Mouse (Mus musculus) forebrain, embryonic 14.5 days (tissue): Measurements from ENCODE around the gene Dach2. TPM values are rescaled to one million over a fixed set of nuclear protein-coding genes. Genes with fewer than 3 reads are reported as not detected.

Source experiments
- ATAC-seq: fragments of 200-750 bp; cut with Nextera tagmentation; 2 replicates; pipeline ENCODE4 v1.8.0; 2017; ENCODE audit warnings: mild to moderate bottlenecking, moderate library complexity
- DNase-seq: peaks from one replicate; pipeline ENCODE4 v3.0.0-alpha.2; 2015; ENCODE audit warnings: low spot score
- H3K27ac ChIP-seq: fragments of 300-500 bp; sonication (generic); 2 replicates; pipeline ENCODE4 v1.5.1; 2014; ENCODE audit warnings: low read depth, mild to moderate bottlenecking, control low read depth, low read length, moderate library complexity
- H3K27me3 ChIP-seq: fragments of 300-500 bp; sonication (generic); replicated peaks from 2 replicates; pipeline ENCODE4 v1.6.1; 2014; ENCODE audit warnings: low read length, control low read depth, mixed read lengths; ENCODE audit not compliant: control insufficient read depth, insufficient read depth
- H3K36me3 ChIP-seq: fragments of 300-500 bp; sonication (generic); 2 replicates; pipeline ENCODE4 v1.6.1; 2014; ENCODE audit warnings: low read length, control low read depth; ENCODE audit not compliant: control insufficient read depth, insufficient read depth
- H3K4me1 ChIP-seq: fragments of 300-500 bp; sonication (generic); 2 replicates; pipeline ENCODE4 v1.6.1; 2014; ENCODE audit warnings: antibody characterized with exemption, low read length, control low read depth; ENCODE audit not compliant: control insufficient read depth, insufficient read depth
- H3K4me2 ChIP-seq: fragments of 300-500 bp; sonication (generic); 2 replicates; pipeline ENCODE4 v1.6.1; 2014; ENCODE audit warnings: mild to moderate bottlenecking, control low read depth, low read length
- H3K4me3 ChIP-seq: fragments of 300-500 bp; sonication (generic); 2 replicates; pipeline ENCODE4 v1.5.1; 2014; ENCODE audit warnings: low read depth, low read length, control low read depth
- H3K9ac ChIP-seq: fragments of 300-500 bp; sonication (generic); 2 replicates; pipeline ENCODE4 v1.6.1; 2014; ENCODE audit warnings: mild to moderate bottlenecking, low read length, control low read depth, moderate library complexity
- H3K9me3 ChIP-seq: fragments of 300-500 bp; sonication (generic); replicated peaks from 2 replicates; pipeline ENCODE4 v1.6.1; 2016; ENCODE audit warnings: low read length, control low read depth, mixed read lengths; ENCODE audit not compliant: control insufficient read depth
- WGBS: fragments of 180-500 bp; shearing (Covaris S2); extraction: QIAGEN DNeasy Blood & Tissue Kit; methylation state at CpG from one replicate; pipeline ENCODE4 v1.1.7; 2014; 5-methylcytosine and 5-hydroxymethylcytosine counted together
- polyA plus RNA-seq: library from polyadenylated mRNA; unstranded; fragments of >200 nt; fragmentation: Nextera tagmentation; extraction: Ambion mirVana; gene quantifications from 2 replicates; pipeline ENCODE4 v1.2.1, GENCODE M21; 2014

Gene Dach2
- polyA plus RNA-seq, 1 experiment from 2014 or later: 4.2 TPM

GRCm38 (mm10) chrX:113826810-113827209, 529.5 kb downstream of the Dach2 start:
- 68% methylated on average over 1 of the region's 1 CpGs for WGBS
- H3K9ac ChIP-seq: no peak overlapping the region

GRCm38 (mm10) chrX:113833062-113833461, 535.8 kb downstream of the Dach2 start:
- Histone ChIP-seq H3K36me3 (no peaks in the 10 kb centered on the region), H3K27ac (no peak overlapping the region), H3K4me1 (no peaks in the 10 kb centered on the region), H3K4me3 (no peak overlapping the region), H3K27me3 (no peaks in the 10 kb centered on the region), H3K9me3 (no peaks in the 10 kb centered on the region), H3K4me2 (no peak overlapping the region), H3K9ac (no peak overlapping the region)
- 94% methylated on average over 1 of the region's 1 CpGs for WGBS
- ATAC-seq (no peak), DNase-seq (no peak)

More at GRCm38 (mm10) chrX:113826810-113827209, 529.5 kb downstream of the Dach2 start:
- H3K36me3 ChIP-seq: no peaks in the 10 kb centered on the region
- H3K27ac ChIP-seq: no peak overlapping the region
- H3K4me2 ChIP-seq: no peak overlapping the region
- no peak for DNase-seq
- no peak overlapping the region for H3K4me3 ChIP-seq
- no peaks in the 10 kb centered on the region for H3K27me3 ChIP-seq
- H3K4me1 ChIP-seq: no peaks in the 10 kb centered on the region
- no peaks in the 10 kb centered on the region for H3K9me3 ChIP-seq
- ATAC-seq: no peak

- ATAC-seq (no peak), DNase-seq (no peak)
- Histone ChIP-seq H3K27ac (no peak overlapping the region), H3K36me3 (no peaks in the 10 kb centered on the region), H3K4me2 (no peak overlapping the region), H3K4me3 (no peak overlapping the region), H3K9ac (no peak overlapping the region), H3K27me3 (no peaks in the 10 kb centered on the region), H3K4me1 (no peaks in the 10 kb centered on the region), H3K9me3 (no peaks in the 10 kb centered on the region)
- WGBS: 77% methylated on average over 2 of the region's 2 CpGs
Measured at GRCm38 (mm10) chrX:113867835-113868495, 570.7 kb downstream of the Dach2 start.

Other genes starting within 250 kb of the Dach2 start
- gene Chm, start 112.0 kb upstream of the Dach2 start, polyA plus RNA-seq: 17.9 and 19.5 TPM in 2 replicates